Mouse (Mus musculus) heart, adult 11 months (tissue): ENCODE results near the gene Ankrd13d.
"Not testable (repeated sequence)": the region's sequence is repeated elsewhere in the genome, so short reads cannot be mapped to it uniquely, and the experiment has no call there.

Experiments used
- DNase-seq: peaks from one replicate; pipeline ENCODE4 v3.0.0; 2022

The Ankrd13d gene

GRCm38 (mm10) chr19:4261038-4261698, 21.8 kb downstream of the Ankrd13d start:
- DNase-seq = peak; percentile 84

GRCm38 (mm10) chr19:4257897-4258252, 25.1 kb downstream of the Ankrd13d start:
- DNase-seq = no peak

GRCm38 (mm10) chr19:4257216-4257896, 25.6 kb downstream of the Ankrd13d start:
- DNase-seq = peak; percentile 99

- DNase-seq = peak; percentile 69
Observed at GRCm38 (mm10) chr19:4255583-4256162, 27.3 kb downstream of the Ankrd13d start.

GRCm38 (mm10) chr19:4254230-4254629, 28.7 kb downstream of the Ankrd13d start:
- peak; percentile 87 for DNase-seq

GRCm38 (mm10) chr19:4248683-4249082, 34.3 kb downstream of the Ankrd13d start:
- not testable (repeated sequence) for DNase-seq

- DNase-seq = no peak
Observed at GRCm38 (mm10) chr19:4247010-4247409, 35.9 kb downstream of the Ankrd13d start.

- DNase-seq = peak; percentile 76
Observed at GRCm38 (mm10) chr19:4244775-4245174, 38.2 kb downstream of the Ankrd13d start.

- DNase-seq = no peak
Observed at GRCm38 (mm10) chr19:4242416-4242815, 40.5 kb downstream of the Ankrd13d start.

- DNase-seq = peak; percentile 75
Observed at GRCm38 (mm10) chr19:4240247-4240668, 42.7 kb downstream of the Ankrd13d start.

GRCm38 (mm10) chr19:4234548-4234947, 48.4 kb downstream of the Ankrd13d start:
- no peak for DNase-seq

- peak; percentile 94 for DNase-seq
Observed at GRCm38 (mm10) chr19:4232651-4233050, 50.3 kb downstream of the Ankrd13d start.

- peak; percentile 97 for DNase-seq
Observed at GRCm38 (mm10) chr19:4232186-4232572, 50.8 kb downstream of the Ankrd13d start.

- DNase-seq = peak; percentile 100
Observed at GRCm38 (mm10) chr19:4231253-4232185, 51.4 kb downstream of the Ankrd13d start, which contains the start of gene Pold4. Gene Pold4, plus strand, starts transcription at chr19:4231899.

- peak; percentile 97 for DNase-seq
Observed at GRCm38 (mm10) chr19:4230415-4230814, 52.5 kb downstream of the Ankrd13d start.

GRCm38 (mm10) chr19:4229451-4230076, 53.4 kb downstream of the Ankrd13d start:
- peak; percentile 95 for DNase-seq

- peak; percentile 88 for DNase-seq
Observed at GRCm38 (mm10) chr19:4228891-4229290, 54.0 kb downstream of the Ankrd13d start.

GRCm38 (mm10) chr19:4227894-4228678, 54.9 kb downstream of the Ankrd13d start:
- peak; percentile 96 for DNase-seq

GRCm38 (mm10) chr19:4227446-4227845, 55.5 kb downstream of the Ankrd13d start:
- DNase-seq = no peak

- peak; percentile 88 for DNase-seq
Observed at GRCm38 (mm10) chr19:4226779-4227178, 56.2 kb downstream of the Ankrd13d start.

- DNase-seq = peak; percentile 91
Observed at GRCm38 (mm10) chr19:4222165-4222564, 60.8 kb downstream of the Ankrd13d start.
